Mouse (Mus musculus) liver, embryonic 11.5 days (tissue): ENCODE results near the gene Smim6. TPM values are rescaled to one million over a fixed set of nuclear protein-coding genes. Genes with fewer than 3 reads are reported as not detected.

Source experiments
- ATAC-seq: fragments of 200-750 bp; cut with Nextera tagmentation; replicated peaks from 2 replicates; pipeline ENCODE4 v1.8.0; 2017; ENCODE audit warnings: moderate number of reproducible peaks, mild to moderate bottlenecking, moderate TSS enrichment, moderate library complexity; ENCODE audit not compliant: low FRiP score
- DNase-seq: peaks from one replicate; pipeline ENCODE4 v3.0.0-alpha.2; 2017; ENCODE audit warnings: low spot score
- H3K27ac ChIP-seq: fragments of 300-500 bp; sonication (generic); 2 replicates; pipeline ENCODE4 v1.5.1; 2014; ENCODE audit warnings: mild to moderate bottlenecking, low read depth, low read length, control low read depth
- H3K27me3 ChIP-seq: fragments of 300-500 bp; sonication (generic); replicated peaks from 2 replicates; pipeline ENCODE4 v1.6.1; 2014; ENCODE audit warnings: low read length, mixed read lengths; ENCODE audit not compliant: control insufficient read depth, insufficient read depth
- H3K36me3 ChIP-seq: fragments of 300-500 bp; sonication (generic); 2 replicates; pipeline ENCODE4 v1.6.1; 2014; ENCODE audit warnings: mild to moderate bottlenecking, low read length, moderate library complexity, mixed read lengths; ENCODE audit not compliant: control insufficient read depth, insufficient read depth
- H3K4me1 ChIP-seq: fragments of 300-500 bp; sonication (generic); replicated peaks from 2 replicates; pipeline ENCODE4 v1.6.1; 2014; ENCODE audit warnings: low read length, mixed read lengths; ENCODE audit not compliant: control insufficient read depth, insufficient read depth
- H3K4me2 ChIP-seq: fragments of 300-500 bp; sonication (generic); 2 replicates; pipeline ENCODE4 v1.6.1; 2014; ENCODE audit warnings: mild to moderate bottlenecking, control low read depth, moderate library complexity
- H3K4me3 ChIP-seq: fragments of 300-500 bp; sonication (generic); 2 replicates; pipeline ENCODE4 v1.5.1; 2014; ENCODE audit warnings: low read depth, low read length, control low read depth
- H3K9ac ChIP-seq: fragments of 300-500 bp; sonication (generic); 2 replicates; pipeline ENCODE4 v1.6.1; 2014; ENCODE audit warnings: low read depth, low read length, control low read depth
- H3K9me3 ChIP-seq: fragments of 300-500 bp; sonication (generic); 2 replicates; pipeline ENCODE4 v1.6.1; 2016; ENCODE audit warnings: low read length, inconsistent platforms, mixed read lengths; ENCODE audit not compliant: control insufficient read depth
- WGBS: fragments of 180-500 bp; shearing (Covaris S2); extraction: QIAGEN DNeasy Blood & Tissue Kit; methylation state at CpG from one replicate; pipeline ENCODE4 v1.1.7; 2014; 5-methylcytosine and 5-hydroxymethylcytosine counted together
- polyA plus RNA-seq: library from polyadenylated mRNA; unstranded; fragments of >200 nt; fragmentation: Nextera tagmentation; extraction: Ambion mirVana; gene quantifications from 2 replicates; pipeline ENCODE4 v1.2.1, GENCODE M21; 2014

The Smim6 gene
- polyA plus RNA-seq, 1 experiment from 2014 or later = 3.5 TPM

GRCm38 (mm10) chr11:115918637-115919036 lies 6.8 kb downstream of the Smim6 start:
- no peak overlapping the region for H3K9ac ChIP-seq
- peaks cover 21% of the 10 kb centered on the region for H3K36me3 ChIP-seq
- 0 out of 2 replicates have a peak, but pooled peaks cover 2% of the 10 kb centered on the region for H3K4me1 ChIP-seq
- WGBS = 86% methylated on average over 5 of the region's 5 CpGs
- no peak for ATAC-seq
- H3K9me3 ChIP-seq = no peaks in the 10 kb centered on the region
- H3K4me2 ChIP-seq = no peak overlapping the region
- no peak for DNase-seq
- H3K27me3 ChIP-seq = no peaks in the 10 kb centered on the region
- H3K4me3 ChIP-seq = no peak overlapping the region
- no peak overlapping the region for H3K27ac ChIP-seq

- Histone ChIP-seq H3K9me3 (no peaks in the 10 kb centered on the region), H3K4me2 (no peak overlapping the region), H3K36me3 (peaks cover 21% of the 10 kb centered on the region), H3K4me3 (no peak overlapping the region), H3K4me1 (0 out of 2 replicates have a peak, but pooled peaks cover 2% of the 10 kb centered on the region), H3K27me3 (no peaks in the 10 kb centered on the region), H3K9ac (no peak overlapping the region), H3K27ac (no peak overlapping the region)
- ATAC-seq = no peak
- DNase-seq = no peak
- WGBS = 90% methylated on average over 5 of the region's 5 CpGs
Measured at GRCm38 (mm10) chr11:115919073-115919472, 7.3 kb downstream of the Smim6 start.

- no peak overlapping the region for H3K4me2 ChIP-seq
- H3K4me3 ChIP-seq = no peak overlapping the region
- no peak for DNase-seq
- H3K27me3 ChIP-seq = no peaks in the 10 kb centered on the region
- no peak overlapping the region for H3K9ac ChIP-seq
- H3K36me3 ChIP-seq = peaks cover 21% of the 10 kb centered on the region
- H3K4me1 ChIP-seq = 0 out of 2 replicates have a peak, but pooled peaks cover 2% of the 10 kb centered on the region
- ATAC-seq = peak; percentile 68
- WGBS = 44% methylated on average over 6 of the region's 6 CpGs
- H3K27ac ChIP-seq = no peak overlapping the region
- H3K9me3 ChIP-seq = no peaks in the 10 kb centered on the region
Measured at GRCm38 (mm10) chr11:115920110-115920818, 8.4 kb downstream of the Smim6 start.

- Histone ChIP-seq H3K27me3 (no peaks in the 10 kb centered on the region), H3K4me2 (no peak overlapping the region), H3K4me1 (0 out of 2 replicates have a peak, but pooled peaks cover under 1% of the 10 kb centered on the region), H3K9me3 (no peaks in the 10 kb centered on the region), H3K9ac (no peak overlapping the region), H3K4me3 (no peak overlapping the region), H3K36me3 (peaks cover 9% of the 10 kb centered on the region), H3K27ac (no peak overlapping the region)
- DNase-seq (no peak), ATAC-seq (no peak)
- 94% methylated on average over 1 of the region's 1 CpGs for WGBS
Measured at GRCm38 (mm10) chr11:115921986-115922385, 10.2 kb downstream of the Smim6 start.

GRCm38 (mm10) chr11:115929031-115929430 lies 17.2 kb downstream of the Smim6 start:
- Histone ChIP-seq H3K4me2 (no peak overlapping the region), H3K4me3 (no peak overlapping the region), H3K36me3 (no peaks in the 10 kb centered on the region), H3K27me3 (no peaks in the 10 kb centered on the region), H3K9me3 (no peaks in the 10 kb centered on the region), H3K27ac (no peak overlapping the region), H3K4me1 (peaks cover 9% of the 10 kb centered on the region), H3K9ac (no peak overlapping the region)
- ATAC-seq (no peak), DNase-seq (no peak)
- 82% methylated on average over 8 of the region's 8 CpGs for WGBS

- H3K27me3 ChIP-seq = no peaks in the 10 kb centered on the region
- no peak overlapping the region; the same call in 1 of the 2 replicates for H3K27ac ChIP-seq
- WGBS = 66% methylated on average over 3 of the region's 3 CpGs
- no peak overlapping the region for H3K4me3 ChIP-seq
- ATAC-seq = no peak
- no peak overlapping the region for H3K9ac ChIP-seq
- peaks cover 17% of the 10 kb centered on the region for H3K4me1 ChIP-seq
- no peaks in the 10 kb centered on the region for H3K36me3 ChIP-seq
- no peaks in the 10 kb centered on the region for H3K9me3 ChIP-seq
- no peak for DNase-seq
- no peak overlapping the region for H3K4me2 ChIP-seq
Measured at GRCm38 (mm10) chr11:115929818-115930217, 18.0 kb downstream of the Smim6 start.

GRCm38 (mm10) chr11:115931235-115931634 lies 19.4 kb downstream of the Smim6 start:
- Histone ChIP-seq H3K27me3 (no peaks in the 10 kb centered on the region), H3K9ac (no peak overlapping the region), H3K9me3 (no peaks in the 10 kb centered on the region), H3K27ac (no peak overlapping the region), H3K4me2 (no peak overlapping the region), H3K4me1 (peaks cover 17% of the 10 kb centered on the region), H3K36me3 (no peaks in the 10 kb centered on the region; the same call in 1 of the 2 replicates), H3K4me3 (no peak overlapping the region)
- WGBS = 62% methylated on average over 3 of the region's 3 CpGs
- ATAC-seq (no peak), DNase-seq (no peak)

- no peaks in the 10 kb centered on the region for H3K9me3 ChIP-seq
- peak within 1 kb of the TSS; percentile 78 for H3K9ac ChIP-seq
- H3K27me3 ChIP-seq = no peaks in the 10 kb centered on the region
- no peak within 1 kb of the TSS; the same call in 1 of the 2 replicates for H3K27ac ChIP-seq
- ATAC-seq = peak; percentile 98
- H3K36me3 ChIP-seq = peaks cover under 1% of the 10 kb centered on the region; the same call in 1 of the 2 replicates
- WGBS = under 1% methylated on average over 28 of the region's 28 CpGs
- peaks cover 17% of the 10 kb centered on the region for H3K4me1 ChIP-seq
- peak within 1 kb of the TSS; percentile 88 for H3K4me3 ChIP-seq
- H3K4me2 ChIP-seq = peak within 1 kb of the TSS; percentile 96
- peak; percentile 98 for DNase-seq
Measured at GRCm38 (mm10) chr11:115933108-115933746, 21.4 kb downstream of the Smim6 start, which contains the start of the genes Sap30bp and Recql5. Gene Sap30bp, plus strand, starts transcription at chr11:115933282. Gene Recql5, minus strand, starts transcription at chr11:115933477.
